Mouse (Mus musculus) right cerebral cortex, adult 18-20 months (tissue): Measurements from ENCODE around the gene Ttf2.

Experiments used
- DNase-seq: peaks from one replicate; pipeline ENCODE4 v3.0.0; 2022; ENCODE audit warnings: mixed read lengths

The Ttf2 gene

DNA sequence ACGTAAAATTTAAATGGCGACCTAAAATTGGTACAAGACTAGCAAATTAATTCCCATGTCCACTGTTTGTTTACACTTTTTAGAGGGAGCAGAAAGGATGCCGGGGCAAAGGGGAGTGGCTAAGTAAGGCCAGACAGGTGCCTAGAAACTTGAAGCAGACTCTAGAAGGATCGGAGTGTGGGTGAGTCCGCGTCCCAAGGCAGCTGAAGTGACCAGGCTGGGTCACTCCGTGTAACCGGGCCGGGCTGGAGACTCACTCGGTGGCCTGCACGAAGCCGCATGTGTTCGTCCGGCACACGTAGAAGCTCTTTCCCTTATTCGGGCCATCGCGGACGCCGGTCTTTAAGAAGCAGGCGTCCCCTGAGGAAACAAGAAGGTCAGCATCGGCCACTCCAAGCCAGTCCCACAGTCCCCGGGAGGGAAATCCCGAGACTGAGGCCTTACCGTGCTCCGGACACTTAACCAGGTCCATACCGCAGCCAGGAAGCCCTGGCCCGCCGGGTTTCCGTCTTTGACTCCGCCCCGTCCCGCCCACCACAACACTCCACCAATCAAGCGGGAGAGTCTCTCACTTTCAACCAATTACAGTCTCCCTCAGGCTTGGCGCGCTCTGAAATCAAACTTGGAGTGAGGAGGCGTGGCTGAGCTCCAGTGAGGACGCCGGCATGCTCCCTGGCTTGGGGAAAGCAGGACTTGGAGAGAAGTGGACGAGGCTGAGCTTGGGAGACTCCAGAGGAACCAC lies at the start of gene Ttf2:
TSS of gene Ttf2 (minus strand) at position 488 of the 742 bp plus-strand sequence.
- peak; percentile 89 for DNase-seq

DNA sequence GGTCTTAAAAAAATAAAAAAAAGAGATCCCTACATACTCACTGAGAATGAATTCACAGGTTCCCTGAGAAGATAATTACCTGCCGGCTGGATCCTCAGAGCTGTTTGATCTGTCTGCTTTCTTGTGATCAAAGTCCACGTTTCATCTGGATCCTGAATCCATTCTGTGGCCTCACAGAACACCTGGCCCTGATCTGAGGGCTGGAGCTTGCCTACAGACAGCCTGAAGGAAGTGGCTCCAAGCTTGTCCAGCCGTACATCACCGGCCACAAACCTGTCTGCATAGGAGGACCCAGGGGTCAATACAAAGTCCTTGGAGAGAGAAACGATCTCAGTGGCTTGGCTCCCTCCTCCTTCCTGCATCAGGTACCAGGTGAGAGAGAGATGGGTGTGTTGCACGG lies 49.0 kb upstream of the Ttf2 start:
- no peak for DNase-seq

DNA sequence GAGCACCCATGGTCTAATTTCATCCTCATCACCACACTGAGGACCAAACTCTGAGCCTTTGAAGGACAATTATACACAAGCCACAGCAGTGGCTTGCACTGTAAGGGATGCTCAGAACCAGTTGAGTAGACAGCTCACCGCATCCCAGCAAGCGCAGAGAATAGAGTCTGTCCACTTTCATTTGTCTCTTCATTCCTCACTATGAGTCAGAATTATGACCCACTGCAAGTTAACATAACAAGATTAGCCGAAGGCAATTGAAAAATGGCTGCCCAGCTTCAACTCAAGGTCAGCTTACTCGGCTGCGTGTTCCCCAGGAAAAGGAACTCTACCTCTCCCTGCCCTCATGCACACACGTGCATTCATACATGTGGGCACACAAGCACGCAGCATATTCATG lies 46.6 kb upstream of the Ttf2 start:
- DNase-seq = no peak

DNA sequence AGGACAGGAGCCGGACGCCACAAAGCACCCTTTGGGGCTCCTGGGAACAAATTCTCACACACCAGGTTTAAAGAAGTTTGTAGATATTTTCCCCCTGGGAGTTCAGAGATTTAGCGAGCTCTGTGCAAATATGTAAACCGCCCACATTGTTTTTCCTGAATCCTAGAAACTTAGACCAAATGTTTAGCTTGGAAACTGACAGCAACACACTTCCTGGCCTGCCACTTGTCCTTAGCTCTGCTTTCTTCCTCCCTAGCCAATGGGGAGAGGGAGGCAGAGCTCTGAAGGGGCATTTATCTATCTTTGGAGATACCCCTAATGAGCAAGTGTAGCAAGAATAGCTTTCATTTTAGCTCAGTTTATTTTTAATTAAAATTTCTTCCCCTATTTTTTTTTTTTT lies 45.8 kb upstream of the Ttf2 start:
- no peak for DNase-seq

DNA sequence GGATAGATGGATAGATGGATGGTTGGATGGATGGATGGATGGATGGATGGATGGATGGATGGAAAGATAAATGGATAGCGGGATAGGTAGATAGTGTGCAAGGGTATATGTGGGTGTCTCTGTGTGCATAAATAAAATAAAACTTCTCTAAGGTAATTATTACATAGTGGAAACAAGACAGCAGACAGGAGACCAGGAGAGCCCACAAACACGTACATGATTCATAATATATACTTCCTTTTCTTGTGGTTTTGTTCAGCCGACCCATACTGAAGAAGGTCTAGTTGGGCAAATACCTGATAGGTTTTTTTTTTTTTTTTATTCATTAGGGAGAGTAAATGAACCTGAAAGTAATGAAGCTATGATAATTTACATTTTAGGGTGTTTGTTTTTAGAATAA lies 44.1 kb upstream of the Ttf2 start:
- DNase-seq = no peak

DNA sequence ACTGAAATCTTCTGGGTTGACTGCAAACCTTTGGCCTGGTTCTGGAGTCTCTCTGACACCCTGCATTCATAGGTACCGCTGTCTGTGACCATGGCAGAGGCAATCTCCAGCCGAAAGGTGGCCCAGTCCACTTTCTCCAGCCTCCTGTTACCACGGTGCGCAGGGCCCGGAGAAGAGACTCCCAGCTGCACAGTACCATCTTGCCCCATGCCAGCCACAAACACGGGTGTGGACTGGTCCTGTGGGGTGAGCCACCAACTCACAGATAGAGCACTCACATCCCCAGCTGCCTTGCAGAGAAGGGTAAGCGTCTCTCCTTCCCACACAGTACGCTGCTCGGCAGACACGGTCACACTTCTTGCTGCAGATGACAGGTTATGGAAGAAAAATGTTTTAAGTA lies 43.5 kb upstream of the Ttf2 start:
- no peak for DNase-seq

DNA sequence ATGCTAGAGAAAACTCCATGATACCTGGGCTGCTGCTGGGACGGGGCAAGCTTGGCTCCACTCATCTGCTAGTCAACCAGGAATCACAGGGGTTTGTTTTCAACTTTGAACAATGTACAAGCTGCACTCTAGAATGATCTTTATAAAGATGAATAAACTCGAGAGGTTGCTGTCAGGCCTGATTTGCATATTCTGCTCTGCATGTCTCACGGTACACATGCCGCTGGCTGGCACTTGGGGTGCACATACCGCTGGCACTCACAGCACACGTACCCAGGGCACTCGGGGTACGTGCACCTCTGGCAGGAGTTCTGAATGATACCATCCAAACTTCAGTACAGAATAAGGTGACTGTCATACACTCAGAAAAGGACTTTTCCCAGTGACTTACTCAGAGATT lies 43.1 kb upstream of the Ttf2 start:
- DNase-seq = no peak

DNA sequence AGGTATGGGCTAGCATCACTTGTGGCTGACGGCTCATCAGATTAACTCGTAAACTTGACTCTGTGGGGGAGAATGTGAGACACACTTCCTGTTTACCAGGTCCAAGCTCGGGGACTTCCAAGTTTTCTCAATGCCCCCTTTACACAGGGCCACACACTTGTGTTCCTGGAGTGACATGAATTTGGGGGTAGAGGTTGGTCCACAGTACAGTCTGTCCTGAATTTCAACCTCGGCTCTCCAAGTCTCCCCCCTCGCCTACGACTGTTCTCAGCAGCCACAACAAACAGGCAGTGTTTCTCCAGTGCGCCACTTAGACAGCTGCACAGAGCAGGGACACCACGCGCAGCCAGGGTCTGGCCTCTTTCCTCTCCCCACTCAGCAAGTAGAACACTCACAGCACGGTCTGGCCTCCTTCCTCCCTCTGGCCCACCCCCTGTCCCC lies 42.7 kb upstream of the Ttf2 start:
- peak; percentile 48 for DNase-seq

DNA sequence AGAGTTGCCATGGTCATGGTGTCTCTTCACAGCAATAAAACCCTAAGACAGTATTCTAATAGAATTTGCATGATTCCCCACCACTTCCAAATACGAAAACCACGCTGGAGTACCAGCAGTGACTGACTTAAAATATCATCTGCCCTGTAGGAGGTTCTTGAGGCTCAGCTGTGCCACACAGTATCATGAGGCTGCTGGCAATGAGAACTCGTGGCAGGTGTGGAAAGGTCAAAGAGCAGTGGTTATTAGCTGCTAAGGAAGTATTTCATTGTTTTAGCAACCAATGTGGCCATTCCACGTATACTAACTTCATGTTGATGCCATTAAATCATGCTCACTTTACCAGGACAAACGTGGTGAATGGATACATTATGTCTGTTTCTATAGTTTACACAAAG lies 41.7 kb upstream of the Ttf2 start:
- no peak for DNase-seq

DNA sequence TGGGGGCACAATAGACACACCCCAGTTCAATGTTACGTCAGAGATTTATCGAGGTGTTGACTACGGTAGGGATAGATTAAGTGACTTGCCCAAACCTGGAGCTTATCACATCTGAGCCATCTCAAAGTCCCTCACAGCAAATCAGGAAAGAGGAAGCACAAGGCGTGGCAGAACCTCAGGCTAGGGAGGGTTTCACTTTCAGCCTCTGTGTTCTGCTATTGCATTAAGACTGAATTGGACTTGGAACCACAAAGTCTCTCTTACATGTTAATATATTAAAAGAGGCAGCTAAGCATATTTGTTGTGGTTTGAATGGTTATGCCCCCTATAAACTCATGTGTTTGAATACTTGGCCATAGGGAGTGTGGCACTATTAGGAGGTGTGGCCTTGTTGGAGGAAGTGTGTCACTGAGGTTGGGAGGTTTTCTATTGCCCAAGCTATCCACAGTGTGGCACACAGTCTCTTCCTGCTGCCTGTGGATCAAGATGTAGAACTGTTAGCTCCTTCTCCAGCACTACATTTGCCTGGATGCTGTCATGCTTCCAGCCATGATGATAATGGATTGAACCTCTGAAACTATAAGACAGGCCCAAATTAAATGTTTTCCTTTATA lies 41.2 kb upstream of the Ttf2 start:
- no peak for DNase-seq

DNA sequence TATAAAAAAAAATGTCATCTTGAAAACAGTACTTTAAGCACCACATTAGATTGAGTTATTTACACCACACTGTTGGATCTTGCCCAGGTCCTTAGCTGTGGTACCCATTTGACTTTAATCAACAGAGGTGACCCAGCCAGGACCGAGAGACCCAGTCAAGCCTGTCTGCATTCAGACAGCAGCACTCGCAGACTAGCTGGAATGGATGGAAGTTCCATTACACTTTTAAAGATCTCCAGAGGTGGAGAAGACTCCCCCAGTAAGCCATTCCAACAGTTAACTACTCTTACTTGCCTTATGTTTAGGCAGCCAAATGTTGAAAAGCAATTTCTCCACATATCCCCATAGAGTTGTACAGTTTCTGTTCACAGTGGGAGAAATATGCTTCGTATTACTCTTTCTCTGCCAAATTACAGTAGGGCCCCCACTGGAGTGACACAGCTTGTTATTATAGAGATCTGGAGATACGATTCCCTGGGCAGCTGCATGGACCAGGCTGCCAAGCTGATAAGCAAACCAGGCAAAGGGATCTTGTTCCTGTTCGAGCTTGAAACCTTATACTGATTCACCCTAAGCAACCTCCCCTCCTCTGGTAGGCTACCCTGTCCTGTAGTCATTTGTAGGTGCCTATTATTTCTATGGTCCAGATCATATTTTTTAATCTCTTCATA lies 37.8 kb upstream of the Ttf2 start:
- no peak for DNase-seq

DNA sequence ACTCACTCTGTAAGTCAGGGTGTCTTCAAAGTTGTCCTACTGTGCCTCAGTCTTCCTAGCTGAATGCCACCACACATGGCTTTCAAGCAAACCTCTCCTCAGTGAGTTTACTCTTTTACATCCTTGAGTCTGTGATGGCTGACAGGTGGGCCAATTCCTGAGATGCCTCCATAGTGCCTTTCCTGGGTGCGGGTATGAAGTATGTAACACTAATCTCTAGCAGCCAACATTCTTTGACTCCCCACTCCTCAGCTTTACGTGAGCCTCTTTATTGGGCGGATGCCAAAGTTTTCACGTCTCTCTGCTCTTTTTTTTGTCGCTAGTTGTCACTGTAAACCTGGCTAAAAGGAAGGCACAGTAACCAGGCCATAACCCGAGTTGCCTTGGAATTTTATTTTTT lies 35.9 kb upstream of the Ttf2 start:
- no peak for DNase-seq

DNA sequence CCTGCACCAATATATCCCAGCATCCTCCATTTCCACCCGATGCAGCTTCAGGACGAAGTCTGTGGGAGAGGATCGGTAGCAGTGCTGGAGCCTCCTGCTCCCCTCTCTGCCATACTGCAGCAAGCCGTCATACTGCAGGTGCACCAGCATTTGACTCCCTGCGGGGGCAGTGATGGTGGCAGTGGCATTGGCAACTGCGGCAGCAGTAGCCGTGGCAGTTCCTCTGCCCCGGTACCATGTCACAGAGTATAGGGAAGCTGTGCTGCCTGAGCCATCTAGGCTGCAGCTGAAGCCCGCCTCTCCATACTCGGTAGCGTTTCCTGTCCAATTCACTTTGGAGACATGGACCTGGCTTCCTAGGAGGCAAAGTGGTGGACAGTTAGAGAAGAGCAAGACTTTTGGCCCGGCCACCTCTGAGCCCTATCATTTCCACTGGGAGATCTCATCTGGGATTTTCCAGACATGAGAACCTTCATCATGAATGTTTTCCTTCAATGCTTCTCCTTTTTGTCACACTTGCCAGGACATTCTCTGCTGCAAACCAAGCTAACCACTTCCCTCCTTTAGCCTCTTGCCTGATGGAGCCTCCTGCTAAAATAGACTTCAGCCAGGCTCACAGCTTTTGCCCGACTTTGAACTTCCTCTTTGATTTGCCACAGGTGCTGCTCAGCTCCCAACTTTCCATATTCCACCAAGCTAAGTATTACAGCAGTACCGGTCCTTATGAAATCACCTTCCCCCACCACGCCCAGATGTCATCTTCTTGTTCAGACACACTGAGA lies 34.3 kb upstream of the Ttf2 start:
- no peak for DNase-seq

DNA sequence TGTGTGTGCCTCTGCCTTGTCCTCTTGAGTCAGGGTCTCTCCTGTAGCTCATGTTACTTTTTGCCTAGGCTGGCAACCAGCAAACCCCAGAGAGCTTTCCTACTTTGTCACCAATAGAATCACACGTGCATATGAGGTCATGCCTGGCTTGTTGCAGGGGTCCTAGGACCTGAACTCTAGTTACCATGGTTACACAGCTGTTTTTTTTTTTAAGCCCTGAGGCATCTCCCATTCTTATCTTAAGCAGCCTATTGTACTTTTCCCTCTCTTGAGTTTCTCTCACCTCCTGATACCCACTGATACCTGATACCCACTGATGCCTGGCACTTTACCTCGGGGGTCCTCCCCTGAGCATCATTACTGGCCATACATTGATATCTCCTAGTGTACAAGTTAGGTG lies 30.3 kb upstream of the Ttf2 start:
- DNase-seq = no peak

DNA sequence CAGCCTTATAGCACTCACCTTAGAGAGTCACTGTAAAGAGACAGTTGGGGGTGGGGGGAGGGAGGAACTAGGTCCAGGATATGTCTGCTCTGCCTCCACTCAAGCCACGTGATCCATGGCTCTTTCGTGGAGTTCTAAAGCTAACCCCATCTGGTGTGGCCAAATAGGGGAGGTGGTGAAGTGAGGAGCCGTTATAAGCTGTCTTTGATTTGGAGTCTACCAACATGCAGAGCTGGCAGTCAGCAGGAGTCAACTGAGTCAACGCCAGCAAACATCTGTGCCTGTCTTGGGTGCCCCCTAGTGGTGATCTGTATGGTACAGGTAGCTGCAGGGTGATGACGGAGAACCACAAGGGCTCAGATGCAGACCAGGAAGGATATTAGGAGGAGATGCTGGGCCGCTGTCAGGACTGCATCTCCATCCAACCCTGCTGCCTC lies 29.5 kb upstream of the Ttf2 start:
- DNase-seq = peak; percentile 63

DNA sequence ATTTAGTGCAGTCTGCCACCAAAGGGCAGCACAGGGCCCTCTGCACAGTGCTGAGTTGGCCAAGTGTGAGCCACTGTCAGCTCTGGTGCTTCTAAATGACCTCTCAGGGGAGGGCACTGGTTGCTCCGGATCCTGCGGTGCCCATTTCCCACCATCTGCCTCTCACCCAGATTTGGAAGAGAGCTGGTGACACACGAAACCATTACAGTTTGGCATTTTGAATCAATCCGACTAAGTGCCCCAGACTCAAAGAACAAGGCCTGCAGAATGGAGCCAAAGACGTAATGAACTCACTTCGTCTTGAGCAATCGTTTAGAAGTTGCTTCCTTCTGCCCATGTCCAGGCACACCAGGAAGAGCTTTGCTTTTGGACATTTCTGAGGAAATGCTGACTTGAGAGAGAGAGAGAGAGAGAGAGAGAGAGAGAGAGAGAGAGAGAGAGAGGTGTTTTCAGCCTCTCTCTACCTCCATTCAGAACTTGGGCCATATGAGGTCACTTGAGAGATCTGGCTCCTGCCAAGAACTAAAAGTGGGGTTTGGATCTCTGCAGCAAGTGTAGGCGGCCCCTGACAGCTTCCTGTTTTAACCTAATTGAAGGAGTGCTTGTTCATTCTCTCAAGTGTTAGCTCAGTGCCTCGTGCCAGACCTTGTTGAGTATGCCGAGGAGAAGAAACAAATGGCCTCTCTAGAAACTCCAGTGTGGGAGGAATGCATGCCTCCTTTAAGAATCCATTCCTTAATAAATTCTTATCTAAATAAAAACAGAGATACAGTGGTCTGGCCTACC lies 28.5 kb upstream of the Ttf2 start:
- DNase-seq = peak; percentile 43

DNA sequence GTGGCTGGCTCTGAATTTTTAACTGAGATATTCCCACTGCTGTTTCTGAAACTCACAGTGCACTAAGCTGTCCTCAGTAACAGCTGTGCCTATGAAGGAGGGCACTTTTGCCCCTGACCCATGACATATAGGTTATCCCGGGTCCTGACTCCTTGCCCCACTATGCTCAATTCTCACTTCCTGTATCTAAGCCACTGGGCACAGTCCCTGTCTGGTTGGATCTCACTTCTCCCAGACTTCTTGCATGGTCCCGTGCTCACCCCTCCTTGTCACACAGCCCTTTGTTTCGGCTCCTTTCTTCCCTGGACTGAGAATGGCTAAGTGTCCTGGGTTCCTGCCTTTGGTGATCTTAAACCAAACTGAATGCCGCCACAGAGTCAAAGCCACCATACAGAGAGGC lies 24.8 kb upstream of the Ttf2 start:
- DNase-seq = no peak

DNA sequence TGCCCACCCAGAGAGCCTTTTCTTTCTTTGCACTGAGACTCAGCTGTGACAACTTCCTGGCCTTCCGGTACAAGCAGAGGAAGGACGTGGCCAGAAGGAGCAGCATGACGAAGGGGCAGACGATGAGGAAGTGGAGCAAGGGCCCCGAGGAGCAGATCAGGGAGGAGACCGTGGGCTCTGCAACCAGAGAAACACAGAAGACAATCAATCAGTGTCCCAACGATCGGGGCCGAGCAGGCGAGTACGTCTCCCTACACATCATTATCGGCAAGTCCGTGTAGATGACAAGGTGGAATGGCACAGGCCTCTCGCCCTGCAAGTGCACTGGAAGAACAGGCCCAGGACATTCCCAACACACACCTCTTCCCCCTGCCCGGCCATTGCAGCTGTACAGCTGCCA lies 24.3 kb upstream of the Ttf2 start:
- DNase-seq = no peak

DNA sequence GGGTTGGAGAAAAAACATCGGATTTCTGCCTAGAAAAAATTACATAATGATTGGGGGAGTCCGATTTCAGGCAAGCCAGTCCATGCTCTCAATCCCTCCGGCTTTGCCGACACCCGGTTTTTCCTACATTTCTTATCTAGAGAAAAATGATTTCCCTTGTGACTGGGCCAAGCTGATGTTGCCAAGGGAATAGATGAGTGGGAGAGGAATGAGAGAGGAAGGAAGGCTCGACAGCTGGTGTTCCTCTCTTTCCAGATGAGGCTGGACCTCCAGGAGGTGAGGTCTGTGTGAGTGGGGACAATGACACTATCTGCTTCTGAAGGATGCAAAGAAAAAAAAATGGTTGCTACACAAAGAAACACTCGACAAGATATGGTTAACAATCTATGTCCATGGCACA lies 23.7 kb upstream of the Ttf2 start:
- no peak for DNase-seq

DNA sequence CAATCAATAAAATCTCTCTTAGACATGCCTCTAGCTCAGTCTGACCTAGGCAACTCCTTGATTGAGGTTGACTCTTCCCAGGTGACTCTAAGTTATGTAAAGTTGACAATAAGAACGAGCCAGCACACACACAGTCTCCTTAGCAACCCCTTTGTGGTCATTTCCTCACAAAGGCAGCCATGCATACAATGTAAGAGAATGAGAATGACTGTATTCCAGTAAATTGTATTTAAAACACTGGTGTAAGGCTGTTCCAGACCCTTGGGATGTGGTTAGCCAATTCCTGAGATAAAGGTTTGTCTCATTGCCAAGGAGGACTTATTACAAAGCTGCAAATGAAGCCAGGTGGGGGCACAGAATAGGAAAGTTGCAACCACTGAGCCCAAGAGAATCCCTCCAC lies 20.8 kb upstream of the Ttf2 start:
- no peak for DNase-seq

DNA sequence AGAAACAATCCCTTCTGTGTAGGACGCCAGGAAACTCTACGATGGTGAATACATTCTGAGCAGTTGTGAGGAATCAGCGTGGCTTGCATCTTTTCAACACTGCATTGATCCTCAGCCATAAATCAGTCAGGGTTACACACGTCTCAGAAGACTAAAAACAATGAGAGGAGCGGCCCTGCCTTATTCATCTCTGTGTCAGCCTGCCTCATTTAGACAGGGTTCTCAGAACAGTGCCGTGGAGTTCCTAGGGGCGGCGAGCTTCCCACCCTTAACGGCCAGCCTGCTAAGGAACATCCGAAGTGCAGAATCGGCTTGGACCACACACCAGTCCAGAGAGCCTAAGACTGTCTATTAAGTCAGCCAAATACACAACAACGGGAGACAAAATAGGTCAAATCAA lies 20.0 kb upstream of the Ttf2 start:
- no peak for DNase-seq

DNA sequence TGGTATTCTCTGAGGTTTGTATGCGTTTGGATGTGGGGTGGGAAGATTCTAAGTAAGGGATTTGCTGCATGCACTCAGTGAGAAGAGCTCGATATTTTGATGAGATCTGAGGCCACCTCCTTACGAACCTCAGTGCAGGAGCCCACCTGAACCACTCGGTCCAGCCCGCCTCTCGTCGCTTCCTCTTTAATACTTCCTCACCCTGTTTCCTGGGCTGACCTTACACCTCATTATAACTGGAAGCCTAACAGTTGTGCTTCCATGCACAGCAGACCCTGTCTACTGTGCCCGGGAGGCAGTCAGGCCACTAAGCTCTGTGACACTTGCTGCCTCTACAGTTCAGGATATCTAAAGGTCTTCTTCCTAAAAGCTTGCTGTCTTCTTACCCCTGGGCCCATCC lies 9.8 kb upstream of the Ttf2 start:
- DNase-seq = no peak

DNA sequence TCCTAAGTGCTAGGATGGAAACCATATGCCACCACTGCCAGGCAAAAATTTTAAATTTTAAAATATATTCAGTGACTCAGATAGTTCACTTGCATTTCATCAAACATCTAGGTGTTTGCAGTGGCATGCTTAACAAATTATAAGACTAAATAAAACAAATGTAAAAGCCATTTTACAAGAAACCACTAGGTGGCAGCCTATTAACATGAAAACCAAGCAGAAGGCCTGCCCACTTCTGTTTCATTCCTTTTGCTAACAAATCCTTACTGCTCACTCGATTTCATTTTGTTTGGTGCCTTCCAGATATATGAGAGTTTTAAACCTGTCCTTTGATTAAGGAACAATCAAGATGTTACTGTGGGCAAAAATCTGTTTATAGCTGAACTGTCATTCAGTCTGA lies 4.4 kb upstream of the Ttf2 start:
- peak; percentile 24 for DNase-seq
